Mouse (Mus musculus) liver, embryonic 12.5 days (tissue): ENCODE data around the gene Pcnx. TPM values are rescaled to one million over a fixed set of nuclear protein-coding genes. Genes with fewer than 3 reads are reported as not detected.

Source experiments
- ATAC-seq: fragments of 200-750 bp; cut with Nextera tagmentation; 2 replicates; pipeline ENCODE4 v1.8.0; 2017; ENCODE audit warnings: moderate number of reproducible peaks, mild to moderate bottlenecking, moderate library complexity
- H3K27ac ChIP-seq: fragments of 300-500 bp; sonication (generic); 2 replicates; pipeline ENCODE4 v1.5.1; 2016; ENCODE audit warnings: mild to moderate bottlenecking
- H3K27me3 ChIP-seq: fragments of 300-500 bp; sonication (generic); replicated peaks from 2 replicates; pipeline ENCODE4 v1.6.1; 2016; ENCODE audit warnings: mild to moderate bottlenecking, moderate library complexity
- H3K36me3 ChIP-seq: fragments of 300-500 bp; sonication (generic); 2 replicates; pipeline ENCODE4 v1.6.1; 2016; ENCODE audit warnings: mild to moderate bottlenecking, moderate library complexity
- H3K4me1 ChIP-seq: fragments of 300-500 bp; sonication (generic); 2 replicates; pipeline ENCODE4 v1.6.1; 2016
- H3K4me2 ChIP-seq: fragments of 300-500 bp; sonication (generic); 2 replicates; pipeline ENCODE4 v1.6.1; 2016; ENCODE audit warnings: mild to moderate bottlenecking, moderate library complexity
- H3K4me3 ChIP-seq: fragments of 300-500 bp; sonication (generic); 2 replicates; pipeline ENCODE4 v1.5.1; 2016; ENCODE audit warnings: mild to moderate bottlenecking, moderate library complexity
- H3K9ac ChIP-seq: fragments of 300-500 bp; sonication (generic); 2 replicates; pipeline ENCODE4 v1.6.1; 2016; ENCODE audit warnings: mild to moderate bottlenecking, moderate library complexity
- H3K9me3 ChIP-seq: fragments of 300-500 bp; sonication (generic); replicated peaks from 2 replicates; pipeline ENCODE4 v1.6.1; 2016; ENCODE audit warnings: mild to moderate bottlenecking, moderate library complexity
- WGBS: fragments of 180-500 bp; shearing (Covaris S2); methylation state at CpG from one replicate; pipeline ENCODE4 v1.1.7; 2016; ENCODE audit not compliant: insufficient replicate concordance; 5-methylcytosine and 5-hydroxymethylcytosine counted together
- polyA plus RNA-seq: library from polyadenylated mRNA; unstranded; fragments of >200 nt; fragmentation: Nextera tagmentation; extraction: Ambion mirVana; gene quantifications from 2 replicates; pipeline ENCODE4 v1.2.1, GENCODE M21; 2016

Pcnx gene
- polyA plus RNA-seq, 1 experiment from 2014 or later = 2.7 TPM

GRCm38 (mm10) chr12:81836162-81836561, 23.7 kb upstream of the Pcnx start:
- Histone ChIP-seq H3K9ac (no peak overlapping the region), H3K27me3 (peaks cover 9% of the 10 kb centered on the region; the same call in 1 of the 2 replicates), H3K36me3 (no peaks in the 10 kb centered on the region), H3K4me2 (no peak overlapping the region), H3K27ac (no peak overlapping the region), H3K4me1 (no peaks in the 10 kb centered on the region), H3K4me3 (no peak overlapping the region), H3K9me3 (no peaks in the 10 kb centered on the region)
- ATAC-seq = no peak
- WGBS = 69% methylated on average over 8 of the region's 8 CpGs

GRCm38 (mm10) chr12:81837463-81837862, 22.4 kb upstream of the Pcnx start:
- WGBS = 73% methylated on average over 5 of the region's 5 CpGs
- Histone ChIP-seq H3K27ac (no peak overlapping the region), H3K9ac (no peak overlapping the region)

GRCm38 (mm10) chr12:81839663-81840062, 20.2 kb upstream of the Pcnx start:
- Histone ChIP-seq H3K4me3 (no peak overlapping the region), H3K27me3 (peaks cover 21% of the 10 kb centered on the region), H3K4me2 (no peak overlapping the region), H3K36me3 (no peaks in the 10 kb centered on the region), H3K9ac (no peak overlapping the region), H3K9me3 (no peaks in the 10 kb centered on the region), H3K4me1 (peaks cover 4% of the 10 kb centered on the region; the same call in 1 of the 2 replicates), H3K27ac (no peak overlapping the region)
- 63% methylated on average over 5 of the region's 5 CpGs for WGBS
- ATAC-seq = no peak

More at GRCm38 (mm10) chr12:81837463-81837862, 22.4 kb upstream of the Pcnx start:
- no peak for ATAC-seq
- H3K27me3 ChIP-seq = peaks cover 9% of the 10 kb centered on the region; the same call in 1 of the 2 replicates
- no peak overlapping the region for H3K4me3 ChIP-seq
- no peaks in the 10 kb centered on the region for H3K4me1 ChIP-seq
- H3K36me3 ChIP-seq = no peaks in the 10 kb centered on the region
- H3K4me2 ChIP-seq = no peak overlapping the region
- H3K9me3 ChIP-seq = no peaks in the 10 kb centered on the region

- H3K36me3 ChIP-seq = no peaks in the 10 kb centered on the region
- WGBS = 54% methylated on average over 5 of the region's 5 CpGs
- no peak for ATAC-seq
- H3K4me1 ChIP-seq = peaks cover 10% of the 10 kb centered on the region; the same call in 1 of the 2 replicates
- H3K9me3 ChIP-seq = no peaks in the 10 kb centered on the region
- H3K27me3 ChIP-seq = peaks cover 35% of the 10 kb centered on the region
- H3K4me3 ChIP-seq = no peak overlapping the region
- no peak overlapping the region for H3K4me2 ChIP-seq
- H3K27ac ChIP-seq = no peak overlapping the region
- no peak overlapping the region for H3K9ac ChIP-seq
These were observed 18.8 kb upstream of the Pcnx start for GRCm38 (mm10) chr12:81841046-81841445.

- H3K9ac ChIP-seq = no peak overlapping the region
- H3K27me3 ChIP-seq = peaks cover 33% of the 10 kb centered on the region
- no peaks in the 10 kb centered on the region for H3K36me3 ChIP-seq
- no peak for ATAC-seq
- H3K4me2 ChIP-seq = no peak overlapping the region
- 65% methylated on average over 5 of the region's 5 CpGs for WGBS
- no peak overlapping the region for H3K27ac ChIP-seq
- H3K4me1 ChIP-seq = peaks cover 10% of the 10 kb centered on the region; the same call in 1 of the 2 replicates
- H3K4me3 ChIP-seq = no peak overlapping the region
- H3K9me3 ChIP-seq = no peaks in the 10 kb centered on the region
These were observed 16.3 kb upstream of the Pcnx start for GRCm38 (mm10) chr12:81843501-81843900.

GRCm38 (mm10) chr12:81844572-81844971, 15.3 kb upstream of the Pcnx start:
- WGBS = 8% methylated on average over 13 of the region's 13 CpGs
- H3K9me3 ChIP-seq = no peaks in the 10 kb centered on the region
- no peak overlapping the region for H3K9ac ChIP-seq
- no peak overlapping the region for H3K4me3 ChIP-seq
- H3K27me3 ChIP-seq = peaks cover 33% of the 10 kb centered on the region
- H3K36me3 ChIP-seq = no peaks in the 10 kb centered on the region
- ATAC-seq = no peak
- H3K4me1 ChIP-seq = peaks cover 10% of the 10 kb centered on the region; the same call in 1 of the 2 replicates
- peak overlapping the region; percentile 40 for H3K4me2 ChIP-seq
- H3K27ac ChIP-seq = no peak overlapping the region

GRCm38 (mm10) chr12:81844981-81845380, 14.8 kb upstream of the Pcnx start:
- no peak overlapping the region for H3K4me3 ChIP-seq
- H3K9ac ChIP-seq = no peak overlapping the region
- no peak for ATAC-seq
- 2% methylated on average over 14 of the region's 14 CpGs for WGBS
- no peaks in the 10 kb centered on the region for H3K9me3 ChIP-seq
- H3K27ac ChIP-seq = no peak overlapping the region
- H3K4me1 ChIP-seq = peaks cover 10% of the 10 kb centered on the region; the same call in 1 of the 2 replicates
- H3K4me2 ChIP-seq = peak overlapping the region; percentile 40
- H3K36me3 ChIP-seq = no peaks in the 10 kb centered on the region
- peaks cover 35% of the 10 kb centered on the region for H3K27me3 ChIP-seq

GRCm38 (mm10) chr12:81849629-81850028, 10.2 kb upstream of the Pcnx start:
- no peaks in the 10 kb centered on the region for H3K9me3 ChIP-seq
- no peaks in the 10 kb centered on the region for H3K36me3 ChIP-seq
- H3K4me2 ChIP-seq = no peak overlapping the region
- peaks cover 33% of the 10 kb centered on the region for H3K27me3 ChIP-seq
- ATAC-seq = no peak
- no peak overlapping the region for H3K27ac ChIP-seq
- no peak overlapping the region for H3K4me3 ChIP-seq
- no peak overlapping the region for H3K9ac ChIP-seq
- 50% methylated on average over 8 of the region's 8 CpGs for WGBS
- peaks cover 6% of the 10 kb centered on the region; the same call in 1 of the 2 replicates for H3K4me1 ChIP-seq

- Histone ChIP-seq H3K4me1 (no peaks in the 10 kb centered on the region), H3K9ac (no peak overlapping the region), H3K27ac (no peak overlapping the region), H3K9me3 (no peaks in the 10 kb centered on the region), H3K4me2 (no peak overlapping the region), H3K27me3 (peaks cover 37% of the 10 kb centered on the region), H3K36me3 (no peaks in the 10 kb centered on the region), H3K4me3 (no peak overlapping the region)
- ATAC-seq = no peak
- WGBS = 71% methylated on average over 2 of the region's 2 CpGs
These were observed 7.3 kb upstream of the Pcnx start for GRCm38 (mm10) chr12:81852551-81852950.

GRCm38 (mm10) chr12:81852977-81853376, 6.8 kb upstream of the Pcnx start:
- Histone ChIP-seq H3K36me3 (no peaks in the 10 kb centered on the region), H3K4me3 (no peak overlapping the region), H3K9ac (no peak overlapping the region), H3K27ac (no peak overlapping the region), H3K27me3 (peaks cover 41% of the 10 kb centered on the region), H3K4me2 (no peak overlapping the region), H3K9me3 (no peaks in the 10 kb centered on the region), H3K4me1 (no peaks in the 10 kb centered on the region)
- no peak for ATAC-seq
- WGBS = 80% methylated on average over 14 of the region's 14 CpGs

GRCm38 (mm10) chr12:81853543-81853942, 6.3 kb upstream of the Pcnx start:
- H3K27me3 ChIP-seq = peaks cover 45% of the 10 kb centered on the region
- WGBS = 71% methylated on average over 9 of the region's 9 CpGs
- H3K9ac ChIP-seq = no peak overlapping the region
- no peak overlapping the region for H3K4me2 ChIP-seq
- H3K9me3 ChIP-seq = no peaks in the 10 kb centered on the region
- H3K4me1 ChIP-seq = no peaks in the 10 kb centered on the region
- H3K4me3 ChIP-seq = no peak overlapping the region
- no peaks in the 10 kb centered on the region for H3K36me3 ChIP-seq
- no peak for ATAC-seq
- H3K27ac ChIP-seq = no peak overlapping the region

GRCm38 (mm10) chr12:81855031-81855430, 4.8 kb upstream of the Pcnx start:
- H3K4me1 ChIP-seq = peaks cover 5% of the 10 kb centered on the region; the same call in 1 of the 2 replicates
- H3K9me3 ChIP-seq = no peaks in the 10 kb centered on the region
- H3K9ac ChIP-seq = no peak overlapping the region
- WGBS = 59% methylated on average over 8 of the region's 8 CpGs
- no peak overlapping the region for H3K27ac ChIP-seq
- H3K27me3 ChIP-seq = peaks cover 56% of the 10 kb centered on the region
- H3K4me2 ChIP-seq = no peak overlapping the region
- H3K36me3 ChIP-seq = no peaks in the 10 kb centered on the region
- H3K4me3 ChIP-seq = no peak overlapping the region
- ATAC-seq = no peak

GRCm38 (mm10) chr12:81856696-81857095, 3.1 kb upstream of the Pcnx start:
- peaks cover 13% of the 10 kb centered on the region for H3K4me1 ChIP-seq

More at GRCm38 (mm10) chr12:81856696-81857095, 3.1 kb upstream of the Pcnx start:
- Histone ChIP-seq H3K36me3 (no peaks in the 10 kb centered on the region), H3K27me3 (peaks cover 68% of the 10 kb centered on the region), H3K27ac (no peak overlapping the region), H3K9me3 (no peaks in the 10 kb centered on the region), H3K4me2 (no peak overlapping the region), H3K4me3 (no peak overlapping the region), H3K9ac (no peak overlapping the region)
- WGBS = 43% methylated on average over 4 of the region's 4 CpGs
- ATAC-seq = no peak
